Mouse (Mus musculus) kidney, postnatal 25 days (tissue): ENCODE measurements around the gene Med12l.
"Not testable (repeated sequence)": the region's sequence is repeated elsewhere in the genome, so short reads cannot be mapped to it uniquely, and the experiment has no call there.

Experiments used
- DNase-seq, 2 experiments: peaks; one replicate each; pipeline ENCODE4 v3.0.0; 2021; ENCODE audit warnings: mixed read lengths in 2 of 2

Gene Med12l

DNA sequence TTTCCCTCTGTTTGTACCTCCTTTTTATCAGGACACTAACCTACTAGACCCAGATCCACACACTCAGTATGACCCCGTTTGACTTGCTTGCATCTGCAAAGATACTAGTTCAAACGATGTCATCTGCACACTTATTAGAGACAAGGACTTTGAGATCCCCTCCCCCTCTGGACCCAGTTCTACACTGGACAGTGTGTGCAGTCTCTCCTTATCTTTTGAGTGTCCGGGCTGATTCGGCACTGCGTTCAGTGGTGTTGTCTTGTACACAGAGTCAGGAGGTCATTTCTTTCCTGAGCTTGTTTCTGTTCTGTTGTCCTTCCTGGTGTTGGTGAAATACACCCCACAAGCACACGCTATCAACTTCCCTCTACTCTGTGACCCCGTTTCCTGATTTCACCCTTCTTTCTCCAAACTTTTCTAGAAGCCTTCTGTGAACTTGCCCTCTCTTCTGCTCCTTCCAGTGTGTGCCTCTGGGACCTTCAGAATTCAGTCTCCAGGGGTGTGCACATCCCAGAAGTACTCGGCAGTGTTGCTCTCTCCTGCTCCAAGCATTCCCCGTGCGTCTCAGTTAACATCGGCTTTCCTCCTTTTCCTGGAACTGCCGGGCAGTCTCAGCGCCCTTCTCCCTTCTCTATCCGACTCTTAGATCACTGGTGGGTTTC is 19.0 kb downstream of the Med12l start:
- no peak for DNase-seq

DNA sequence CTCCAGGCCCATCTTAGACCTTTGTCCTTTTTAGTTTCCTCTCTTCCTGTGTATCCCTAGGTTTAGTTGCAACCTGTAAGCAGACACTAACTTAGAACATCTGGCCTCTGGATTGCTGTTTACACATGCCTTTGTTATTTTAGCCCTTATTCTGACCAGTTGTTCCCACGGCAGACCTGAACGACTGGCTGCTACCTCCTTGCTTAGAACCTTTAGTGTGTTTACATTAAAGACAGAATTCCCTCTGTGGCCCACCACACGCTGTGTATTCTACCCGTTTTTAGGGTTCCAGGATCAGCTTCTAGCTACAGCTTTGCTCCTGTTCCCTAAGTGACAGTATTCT is 19.5 kb downstream of the Med12l start:
- no peak for DNase-seq

DNA sequence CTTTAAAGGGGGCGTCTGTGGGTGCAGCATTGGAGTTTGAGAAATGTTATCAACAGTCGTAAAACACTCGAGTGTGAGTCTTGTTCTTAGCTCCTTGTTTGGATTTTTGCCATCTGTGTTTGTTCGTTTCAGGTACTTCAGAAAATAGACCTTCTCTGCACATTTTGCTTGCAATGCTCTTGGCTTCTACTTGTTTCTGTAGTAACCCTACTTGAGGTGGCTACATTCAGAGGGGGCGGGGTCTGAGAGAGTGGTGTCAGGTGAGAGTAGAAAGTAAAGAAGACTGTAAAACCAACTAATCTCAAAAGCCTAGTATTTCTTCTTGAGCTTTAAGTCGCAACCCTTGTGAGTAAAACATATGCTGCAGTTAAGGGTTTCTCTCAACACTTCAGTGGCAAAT is 23.1 kb downstream of the Med12l start:
- no peak for DNase-seq

DNA sequence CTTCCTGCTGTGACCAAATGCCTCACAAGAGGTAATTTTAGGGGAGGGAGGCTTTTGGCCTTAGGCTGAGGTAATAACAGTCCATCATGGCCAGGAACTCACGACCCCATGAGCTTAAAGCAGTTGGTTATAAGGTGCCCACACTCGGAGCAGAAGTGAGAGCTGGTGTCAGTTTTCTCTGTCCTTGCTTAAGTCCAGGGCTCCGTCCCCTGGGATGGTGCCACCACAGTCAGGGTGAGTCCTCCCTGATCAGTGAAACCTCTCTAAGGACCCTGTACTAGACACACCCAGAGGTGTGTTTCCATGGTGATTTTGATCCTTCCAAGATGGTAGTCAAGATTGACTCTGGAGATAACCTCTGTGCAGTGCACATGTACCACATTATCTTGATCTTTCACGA is 25.4 kb downstream of the Med12l start:
- DNase-seq: no peak

DNA sequence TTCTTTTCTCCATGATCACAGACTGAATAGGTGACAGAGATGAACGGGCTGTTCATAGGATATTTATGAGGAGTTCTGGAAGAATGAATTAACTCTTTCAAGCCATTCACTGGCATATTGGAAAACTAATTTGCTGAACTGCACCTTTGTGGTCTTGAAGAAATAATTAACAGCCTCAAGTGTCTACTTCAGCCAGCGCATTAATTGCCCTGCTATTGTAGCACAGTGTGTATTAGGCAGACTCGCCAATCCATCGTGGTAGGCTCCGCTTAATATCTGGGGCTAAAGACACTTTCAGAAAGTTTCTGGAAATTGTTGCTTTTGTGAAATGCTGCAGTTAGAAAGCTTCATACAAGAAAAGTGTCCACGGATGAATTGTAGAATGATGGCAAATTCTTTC is 35.9 kb downstream of the Med12l start:
- no peak for DNase-seq

DNA sequence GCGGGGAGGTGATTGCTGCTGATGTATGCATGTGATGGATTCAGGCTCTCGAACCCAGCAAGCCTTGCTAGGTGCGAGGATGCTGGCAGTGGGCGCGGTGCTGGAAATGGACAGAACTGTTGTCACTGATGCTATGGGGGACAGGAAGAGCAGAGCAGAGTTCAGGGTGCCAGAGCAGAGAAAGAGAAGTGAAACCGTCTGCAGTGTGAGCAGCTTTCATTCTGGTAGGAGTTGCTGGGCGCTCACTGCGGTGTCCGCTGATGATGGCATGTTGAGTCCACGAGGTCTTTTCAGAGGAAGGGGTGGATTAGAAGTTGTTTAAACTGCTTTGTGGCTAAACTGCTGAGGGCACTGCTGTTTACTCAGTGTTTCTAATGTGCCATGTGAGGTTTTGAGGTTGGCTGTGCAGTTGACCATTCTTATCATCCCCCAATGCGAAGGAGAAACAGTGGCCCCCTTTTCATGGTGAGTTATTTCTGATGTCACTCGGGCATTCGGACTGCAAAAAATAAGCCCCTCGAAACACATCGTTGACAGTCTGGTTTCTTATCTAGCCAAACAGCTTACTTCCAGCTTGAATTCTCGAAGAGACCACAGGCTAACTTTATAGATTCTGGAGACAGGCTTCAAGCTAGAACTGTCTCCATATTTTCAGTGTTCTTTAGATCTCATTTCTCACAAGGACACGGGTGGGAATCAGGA is 49.4 kb downstream of the Med12l start:
- no peak for DNase-seq

DNA sequence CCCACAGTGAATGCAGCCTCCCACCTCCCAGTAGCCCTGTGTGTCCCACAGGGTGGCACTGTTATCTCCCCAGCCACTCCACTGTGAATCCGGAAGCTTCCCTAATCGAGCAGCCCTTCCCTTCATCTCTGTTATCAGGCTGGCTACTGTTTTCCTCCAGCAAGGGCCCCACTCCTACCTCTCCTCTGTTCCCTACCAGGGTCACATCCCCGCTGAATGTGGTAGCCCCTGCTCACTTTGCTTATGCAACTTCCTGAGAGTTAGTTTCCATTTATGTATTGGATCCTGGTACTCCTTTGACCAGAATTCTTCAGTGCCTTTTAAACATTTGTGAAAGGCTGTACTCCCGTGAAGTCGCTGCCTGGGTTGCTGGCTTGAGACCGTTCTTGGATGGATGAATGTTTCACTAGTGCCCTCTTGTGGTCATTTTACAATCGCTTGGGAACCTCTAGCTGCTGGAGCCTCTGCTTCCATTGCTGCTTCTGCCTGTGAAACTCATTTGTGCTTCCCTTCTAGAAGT is 53.5 kb downstream of the Med12l start:
- peak; percentile 59 to 67 for DNase-seq

DNA sequence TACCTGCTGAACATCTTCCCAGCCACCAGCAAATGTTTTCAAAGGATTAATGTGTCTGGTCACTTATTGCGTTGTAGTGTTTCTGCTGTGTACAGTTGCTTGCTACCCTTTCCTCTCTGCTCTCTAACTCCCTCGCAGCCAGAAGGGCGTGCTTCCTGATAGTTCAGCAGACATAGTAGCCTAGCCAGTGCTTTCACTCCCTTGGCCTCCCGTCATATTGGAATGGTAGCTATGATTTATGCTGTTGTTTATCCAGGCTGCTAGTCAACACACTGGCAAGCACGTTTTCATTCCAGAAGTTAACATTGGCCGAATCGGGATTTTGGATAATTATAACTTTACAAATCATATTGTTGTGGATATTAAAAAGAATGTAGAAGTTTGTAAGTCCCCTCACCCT is 54.5 kb downstream of the Med12l start:
- DNase-seq: peak in 1 of 2 experiments; percentile 5

DNA sequence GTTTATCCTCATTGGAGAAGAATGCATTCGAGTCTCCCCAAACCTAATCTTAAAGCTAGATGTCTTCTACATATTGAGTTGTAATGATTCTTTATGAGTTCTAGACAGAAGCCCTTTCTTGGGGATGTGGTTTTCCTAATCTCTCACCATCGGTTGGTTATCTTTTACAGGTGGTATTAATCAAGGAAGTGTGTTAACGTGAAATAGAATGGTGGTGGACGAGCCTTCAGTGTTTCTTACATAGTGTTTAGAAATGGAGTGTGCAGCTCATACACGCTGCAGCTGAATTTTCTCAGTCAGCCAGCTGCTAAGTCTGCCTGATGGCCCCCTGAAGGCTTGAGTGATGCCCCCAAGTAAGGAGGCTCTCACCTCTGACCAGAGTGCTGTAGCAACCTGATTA is 56.5 kb downstream of the Med12l start:
- DNase-seq: no peak

DNA sequence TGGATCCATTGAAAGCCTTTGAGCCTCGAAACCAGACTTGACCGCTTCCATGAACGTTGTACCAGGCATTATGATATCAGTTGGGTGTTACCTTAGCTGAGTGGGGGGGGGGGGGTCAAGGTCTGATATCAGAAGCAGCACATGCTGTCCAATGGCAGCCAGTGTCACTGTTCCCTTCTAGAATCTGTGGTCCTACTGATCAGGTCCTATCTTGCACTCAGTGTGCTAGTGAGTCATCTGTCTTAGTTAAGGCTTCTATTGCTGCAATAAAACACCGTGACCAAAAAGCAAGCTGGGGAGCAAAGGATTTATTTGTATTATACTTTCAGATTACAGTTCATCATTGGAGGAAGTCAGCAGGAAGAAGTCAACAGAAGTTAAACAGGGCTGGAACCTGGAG is 57.8 kb downstream of the Med12l start:
- no peak for DNase-seq

DNA sequence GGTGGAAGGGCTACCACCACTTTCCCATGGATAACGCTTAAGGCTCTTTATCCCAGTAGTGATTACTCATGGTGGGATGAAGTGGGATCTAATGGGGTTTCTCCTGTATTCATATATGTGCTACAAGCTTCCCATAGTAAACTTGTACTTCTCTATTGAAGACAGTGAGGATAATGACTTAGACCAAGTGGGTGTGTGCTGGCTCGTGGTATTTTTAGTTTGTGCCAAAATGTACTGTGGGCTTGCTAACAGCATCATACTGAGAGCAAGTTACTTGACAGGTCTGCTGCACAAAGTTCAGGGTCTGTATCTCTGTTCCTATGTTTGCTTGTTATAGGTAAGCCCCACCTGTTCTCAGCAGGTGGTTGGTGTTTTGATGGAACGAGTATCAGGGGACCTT is 60.3 kb downstream of the Med12l start:
- DNase-seq: no peak

DNA sequence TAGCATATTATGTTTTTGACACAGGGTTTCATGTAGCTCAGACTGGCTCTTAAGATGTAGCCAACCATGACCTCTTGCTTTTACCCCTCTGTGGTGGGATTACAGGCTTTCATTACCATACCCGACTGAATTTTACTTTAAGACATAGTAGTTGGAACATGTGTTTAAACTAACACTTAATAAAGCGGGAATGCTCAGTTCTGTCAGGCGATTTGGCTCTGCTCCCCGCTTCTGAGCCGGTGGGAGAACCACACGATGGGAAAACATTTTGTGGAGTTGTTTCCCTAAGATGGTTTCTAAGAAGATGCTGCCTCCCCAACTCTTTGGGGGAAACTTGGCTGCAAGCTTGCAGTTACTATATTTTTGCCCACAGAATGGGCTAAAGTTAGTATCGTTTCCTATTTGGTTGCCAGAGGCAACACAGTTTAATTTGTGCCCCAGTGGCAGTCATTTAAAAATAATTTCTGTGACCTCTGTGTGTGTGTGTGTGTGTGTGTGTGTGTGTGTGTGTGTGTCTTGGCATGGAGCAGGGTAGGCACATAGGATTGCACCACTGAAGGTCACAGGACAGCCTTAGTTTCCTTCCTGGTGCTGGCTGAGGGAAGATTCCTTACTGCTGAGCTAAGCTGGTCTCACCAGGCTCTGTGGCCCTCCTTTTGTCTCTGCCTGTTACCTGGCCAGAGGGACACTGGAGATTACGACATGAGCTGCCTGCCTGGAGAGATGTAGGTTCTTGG is 61.1 kb downstream of the Med12l start:
- no peak for DNase-seq

DNA sequence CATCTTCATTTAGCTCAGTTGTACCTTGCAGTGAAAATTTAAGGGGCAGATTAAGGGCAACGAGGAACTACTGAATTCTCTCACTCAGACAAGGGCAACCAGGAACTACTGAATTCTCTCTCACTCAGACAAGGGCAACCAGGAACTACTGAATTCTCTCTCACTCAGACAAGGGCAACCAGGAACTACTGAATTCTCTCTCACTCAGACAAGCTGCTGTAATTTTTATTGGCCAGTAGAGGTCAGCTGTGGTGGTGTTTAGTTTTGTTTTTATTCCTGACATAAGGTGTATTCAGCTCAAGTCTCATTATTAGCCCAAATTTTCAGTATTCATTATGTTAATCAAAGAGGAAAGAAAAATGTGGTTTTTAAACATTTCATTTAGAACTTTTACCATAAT is 63.4 kb downstream of the Med12l start:
- DNase-seq: not testable (repeated sequence)

DNA sequence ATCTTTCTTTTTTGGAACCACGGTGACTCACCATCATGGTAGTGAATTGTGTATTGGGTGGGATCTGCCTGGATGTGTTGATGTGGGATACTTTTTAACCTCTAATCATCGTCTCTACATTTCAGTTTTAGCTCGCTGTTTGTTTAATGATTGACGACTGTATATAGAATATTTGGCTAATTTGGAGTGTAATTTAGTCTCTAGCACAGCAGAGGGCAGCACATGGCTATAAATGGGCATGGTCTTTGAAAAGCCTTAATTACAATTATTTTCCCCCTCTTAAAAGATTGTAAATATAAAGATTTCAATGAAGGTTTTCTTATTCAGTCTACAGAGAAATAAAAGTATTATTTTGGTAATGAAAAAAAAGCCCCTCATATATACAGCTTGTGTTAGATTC is 71.7 kb downstream of the Med12l start:
- peak in 1 of 2 experiments; percentile 21 for DNase-seq

DNA sequence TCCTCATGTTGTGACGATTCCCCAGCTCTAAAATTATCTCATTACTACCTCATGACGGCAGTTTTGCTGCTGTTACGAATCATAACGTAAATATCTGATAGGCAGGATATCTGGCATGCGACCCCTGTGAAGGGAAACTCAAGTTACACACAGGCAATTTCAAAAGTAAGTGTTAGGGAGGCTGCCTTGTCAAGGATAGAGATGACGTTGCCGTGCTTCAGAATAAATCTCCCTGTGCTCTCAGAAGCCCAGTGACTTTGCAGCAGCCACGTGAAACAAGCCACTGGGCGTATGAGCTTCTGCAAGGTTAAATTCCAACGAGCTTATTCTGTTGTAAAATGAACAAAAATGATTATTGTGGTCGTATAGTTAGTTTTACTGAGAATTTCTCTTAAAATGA is 73.0 kb downstream of the Med12l start:
- no peak for DNase-seq

DNA sequence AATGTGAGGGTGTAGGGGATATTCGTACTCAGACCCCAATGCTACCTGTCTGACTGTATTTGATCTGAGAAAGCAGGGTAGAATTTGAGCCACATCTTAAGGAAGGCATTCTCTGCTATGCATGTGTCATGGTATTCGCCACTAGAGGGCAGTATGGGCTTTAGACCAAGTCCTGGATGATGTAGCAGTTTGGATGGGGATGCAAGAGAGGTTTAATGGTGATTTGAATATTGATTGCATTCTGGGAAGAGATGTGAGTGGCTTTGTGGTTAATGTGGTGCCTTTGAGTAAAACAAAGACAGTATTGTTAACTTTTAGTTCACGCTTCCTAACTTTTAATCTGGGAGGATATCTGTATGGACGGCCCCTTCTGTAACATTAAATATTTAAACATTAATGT is 73.7 kb downstream of the Med12l start:
- DNase-seq: peak in 1 of 2 experiments; percentile 66

DNA sequence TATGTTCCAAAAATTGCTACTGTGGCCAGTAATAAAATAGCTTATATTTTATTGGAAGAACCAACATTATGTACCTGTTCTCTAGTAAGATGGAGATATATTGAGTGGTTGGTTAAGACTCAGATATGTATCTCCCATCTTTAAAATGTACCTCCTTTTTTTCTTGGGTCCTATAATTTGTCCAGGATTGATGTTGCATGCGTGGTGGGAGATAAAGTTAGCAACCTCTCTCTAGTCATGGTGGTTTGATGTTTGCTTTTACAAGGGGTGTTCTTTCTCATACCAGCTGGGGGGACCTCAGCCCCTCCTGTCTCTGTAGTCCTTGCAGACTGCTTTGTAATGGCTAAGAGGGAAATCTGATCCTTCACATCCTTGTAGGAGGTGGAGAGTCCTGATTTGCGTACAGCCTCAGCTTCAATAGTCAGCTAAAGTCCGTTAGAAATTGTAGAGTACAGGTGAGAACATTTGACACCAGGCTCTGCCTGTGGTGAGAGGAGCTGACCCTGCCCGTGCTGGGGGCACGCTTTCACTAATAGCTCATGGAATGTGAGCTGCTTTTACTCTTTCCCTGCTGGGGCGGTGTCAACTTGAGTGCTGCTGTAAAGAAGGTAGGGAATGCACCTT is 74.8 kb downstream of the Med12l start:
- DNase-seq: no peak

DNA sequence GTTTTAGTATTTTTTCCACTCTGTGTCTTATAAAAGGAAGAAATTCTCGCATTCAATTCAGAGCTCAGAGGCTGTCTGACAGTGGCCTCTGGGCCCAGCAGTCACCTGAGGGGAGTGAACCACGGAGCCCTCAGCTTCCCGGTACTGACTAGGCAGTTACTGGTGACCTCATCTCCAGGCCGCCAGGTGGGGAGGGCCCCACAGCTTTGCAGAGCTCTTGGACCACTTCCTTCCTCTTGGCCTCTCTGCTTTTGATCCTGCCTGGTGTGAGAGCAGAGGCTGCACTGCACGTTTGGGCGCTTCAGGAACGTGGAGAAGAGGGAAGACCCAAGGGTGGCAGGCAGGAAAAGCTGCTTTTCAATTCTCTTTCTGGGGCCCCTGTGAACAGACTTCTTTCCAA is 75.3 kb downstream of the Med12l start:
- no peak for DNase-seq

DNA sequence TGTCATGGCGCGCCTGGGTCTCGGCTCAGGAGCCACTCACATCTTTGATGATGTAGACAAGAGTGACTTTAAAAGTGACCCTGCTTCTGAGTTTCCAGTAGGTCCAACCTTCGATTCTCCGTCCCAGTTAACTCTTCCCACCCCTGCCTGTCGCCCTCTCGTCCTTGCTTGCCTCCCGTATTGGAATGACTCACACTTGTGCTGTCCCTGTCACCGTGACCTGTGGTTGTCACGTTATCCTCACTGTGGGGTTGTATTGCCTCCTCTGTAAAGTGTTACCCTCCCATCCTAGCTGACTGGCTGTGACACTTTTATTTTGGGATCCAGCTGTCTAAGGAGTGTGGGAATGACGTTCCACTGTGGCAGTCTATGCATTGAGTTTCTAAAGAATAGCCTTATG is 87.1 kb downstream of the Med12l start:
- no peak for DNase-seq

DNA sequence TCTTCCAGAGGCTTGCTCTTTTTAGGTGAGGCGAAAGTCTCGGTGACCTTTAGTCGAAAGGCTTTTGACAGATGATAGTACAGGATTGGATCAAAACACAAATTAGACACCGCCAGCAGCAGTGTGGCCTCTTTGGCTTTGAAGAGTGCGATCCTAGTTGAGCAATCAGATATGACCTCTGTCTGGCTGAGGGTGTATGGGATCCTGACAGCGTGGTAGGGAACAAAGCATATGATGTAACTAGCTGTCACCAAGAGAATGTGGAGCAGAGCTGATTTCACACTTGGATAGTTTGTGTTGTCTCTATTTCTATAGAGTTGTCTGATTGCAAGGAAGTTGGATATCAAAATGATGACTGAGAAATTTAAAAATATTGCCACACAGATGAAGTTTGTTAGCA is 91.8 kb downstream of the Med12l start:
- DNase-seq: no peak

DNA sequence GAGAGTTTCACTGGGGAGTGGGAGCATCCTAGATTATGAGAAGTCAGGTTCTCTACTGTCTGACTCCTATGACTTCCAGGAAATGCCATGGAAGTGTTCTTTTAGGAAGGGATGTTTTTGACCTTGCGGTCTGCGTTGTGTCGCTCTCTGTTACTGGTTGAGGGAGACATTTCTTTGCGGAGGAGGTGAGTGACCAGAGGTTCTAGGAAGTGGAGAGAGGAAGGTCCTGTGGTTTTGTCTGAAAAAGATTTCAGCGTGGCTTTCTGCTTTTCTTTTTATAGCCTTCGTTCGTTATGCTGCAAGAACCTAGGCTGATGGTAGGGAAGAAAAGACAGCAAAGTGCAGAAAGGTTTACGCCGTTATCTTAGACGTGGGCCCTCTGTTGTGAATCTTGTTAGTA is 92.9 kb downstream of the Med12l start:
- DNase-seq: no peak

DNA sequence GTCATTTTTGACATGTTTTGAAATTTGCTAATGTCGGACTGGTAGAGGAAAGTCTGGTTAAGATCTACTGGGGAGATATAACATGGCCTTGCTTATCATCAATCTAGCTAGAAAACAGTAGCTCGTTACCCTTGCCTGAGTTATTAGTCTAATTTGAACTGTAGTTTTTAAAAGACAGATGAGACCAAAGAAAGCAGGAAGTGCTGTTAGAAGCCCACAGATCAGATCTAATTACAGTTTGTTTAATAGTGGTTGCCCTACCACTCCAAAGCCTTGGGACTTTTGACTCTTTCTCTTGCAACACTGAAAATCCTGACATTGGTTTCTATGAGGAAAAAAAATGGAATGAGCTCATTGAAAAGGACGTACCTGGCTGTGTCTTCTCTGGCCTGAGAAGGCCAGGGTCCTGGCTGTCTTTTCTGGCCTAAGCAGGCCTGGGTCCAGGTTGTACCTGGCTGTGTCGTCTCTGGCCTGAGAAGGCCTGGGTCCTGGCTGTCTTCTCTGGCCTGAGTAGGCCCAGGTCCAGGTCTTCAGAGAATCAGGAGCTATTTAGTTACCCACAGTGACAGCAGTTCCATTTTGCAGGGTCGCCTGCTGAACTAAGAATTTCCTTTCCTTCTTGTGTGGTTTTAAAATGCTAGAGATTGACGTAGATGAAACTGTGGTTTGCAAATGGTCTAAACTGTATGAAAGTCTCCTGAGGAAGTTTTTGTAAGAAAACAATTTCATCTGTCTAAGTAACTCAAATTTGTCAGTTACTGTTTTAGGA is 95.8 kb downstream of the Med12l start, which contains the start of gene Gpr171:
Gene Gpr171 (minus strand): TSS at position 604 of the 769 bp plus-strand sequence.
- no peak for DNase-seq

DNA sequence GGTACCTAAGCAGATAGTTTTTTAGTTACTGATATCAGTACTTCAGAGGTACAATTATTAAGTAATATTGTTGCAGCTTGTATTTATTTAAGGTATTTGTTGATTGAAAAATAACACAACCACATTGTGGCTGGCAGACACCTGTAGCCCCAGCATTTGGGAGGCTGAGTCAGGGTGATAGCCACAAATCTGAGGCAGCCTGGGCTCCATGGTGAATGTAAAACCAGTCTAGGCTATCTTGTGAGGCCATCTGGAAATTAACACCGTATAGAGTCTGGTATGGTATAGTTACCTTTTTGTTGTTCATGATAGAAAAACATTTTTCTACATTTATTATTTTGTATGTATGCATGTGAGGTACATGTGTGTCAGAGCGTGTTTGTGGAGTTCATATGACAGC is 96.5 kb downstream of the Med12l start:
- no peak for DNase-seq
